Mouse (Mus musculus) CH12.LX (cell line): Measurements from ENCODE around the gene Ift46. TPM values are rescaled to one million over a fixed set of nuclear protein-coding genes. Genes with fewer than 3 reads are reported as not detected.

Experiments used
- DNase-seq: peaks from one replicate; pipeline ENCODE4 v3.0.0-alpha.2; 2013; ENCODE audit errors: extremely low read depth
- H3K27ac ChIP-seq: 2 replicates; pipeline ENCODE4 v1.5.1; 2012; ENCODE audit warnings: low read depth, mild to moderate bottlenecking, control low read depth, moderate library complexity; ENCODE audit not compliant: insufficient read depth
- H3K27me3 ChIP-seq: replicated peaks from 2 replicates; pipeline ENCODE3; 2012; ENCODE audit warnings: inconsistent platforms
- H3K36me3 ChIP-seq, 2 experiments: replicated peaks in 1 of 2; 2 replicates each; pipeline versions ENCODE3 to v1.6.1; 2012; ENCODE audit warnings: inconsistent platforms in 1 of 2, low read length in 1 of 2, mild to moderate bottlenecking in 1 of 2, mixed read lengths in 1 of 2, moderate library complexity in 1 of 2; ENCODE audit not compliant: control insufficient read depth in 1 of 2, insufficient read depth in 1 of 2
- H3K4me1 ChIP-seq, 2 experiments: 2 replicates each; pipeline ENCODE4 v1.6.1; 2012; ENCODE audit warnings: inconsistent platforms in 1 of 2, moderate library complexity in 1 of 2; ENCODE audit not compliant: insufficient read depth in 2 of 2, control insufficient read depth in 1 of 2
- H3K4me2 ChIP-seq: 2 replicates; pipeline ENCODE4 v1.6.1; 2012; ENCODE audit warnings: low read depth, mild to moderate bottlenecking, control low read depth; ENCODE audit not compliant: poor library complexity, insufficient read depth, severe bottlenecking
- H3K4me3 ChIP-seq, 3 experiments: fragments of 150-350 bp in 1 of 3; sonication (generic) in 1 of 3; replicated peaks in 1 of 3; 2 replicates each; pipeline versions ENCODE3 to v1.5.1; 2011 to 2012; ENCODE audit warnings: low read depth in 2 of 3, low read length in 2 of 3, mild to moderate bottlenecking in 2 of 3, moderate library complexity in 2 of 3, control low read depth in 1 of 3, improper control_type of control experiment in 1 of 3, inconsistent platforms in 1 of 3, mixed read lengths in 1 of 3; ENCODE audit not compliant: poor library complexity in 1 of 3
- H3K79me2 ChIP-seq: replicated peaks from 2 replicates; pipeline ENCODE4 v1.6.1; 2012; ENCODE audit warnings: mild to moderate bottlenecking, moderate library complexity; ENCODE audit not compliant: control insufficient read depth, poor library complexity, insufficient read depth, severe bottlenecking; ENCODE audit errors: extremely low read depth
- H3K9ac ChIP-seq: 2 replicates; pipeline ENCODE4 v1.6.1; 2012; ENCODE audit warnings: low read depth, mild to moderate bottlenecking, control low read depth, moderate library complexity; ENCODE audit not compliant: insufficient read depth
- H3K9me3 ChIP-seq: replicated peaks from 2 replicates; pipeline ENCODE3; 2012; ENCODE audit warnings: low read length, inconsistent platforms, mixed read lengths
- CHD1 ChIP-seq: IDR thresholded peaks from 2 replicates; pipeline ENCODE4 v1.6.1; 2012; ENCODE audit warnings: low read depth, low read length, improper control_type of control experiment, inconsistent platforms
- EP300 ChIP-seq: IDR thresholded peaks from 2 replicates; pipeline ENCODE4 v1.6.1; 2011; ENCODE audit warnings: low read length, improper control_type of control experiment
- ETS1 ChIP-seq: conservative IDR thresholded peaks from 2 replicates; pipeline ENCODE4 v1.6.1; 2012; ENCODE audit warnings: low read depth, mild to moderate bottlenecking, inconsistent platforms, low read length, improper control_type of control experiment, moderate library complexity
- GABPA ChIP-seq: IDR thresholded peaks from 2 replicates; pipeline ENCODE4 v1.6.1; 2012; ENCODE audit warnings: low read depth, low read length, improper control_type of control experiment, inconsistent platforms; ENCODE audit not compliant: insufficient replicate concordance
- JUND ChIP-seq: conservative IDR thresholded peaks from 2 replicates; pipeline ENCODE4 v1.6.1; 2011; ENCODE audit warnings: low read depth, low read length, improper control_type of control experiment
- MAX ChIP-seq: IDR thresholded peaks from 2 replicates; pipeline ENCODE4 v1.6.1; 2011; ENCODE audit warnings: low read length, improper control_type of control experiment
- MEF2A ChIP-seq: IDR thresholded peaks from 2 replicates; pipeline ENCODE4 v1.6.1; 2014; ENCODE audit warnings: low read depth, mild to moderate bottlenecking, inconsistent platforms, low read length, improper control_type of control experiment, borderline replicate concordance
- MXI1 ChIP-seq: IDR thresholded peaks from 2 replicates; pipeline ENCODE4 v1.6.1; 2011; ENCODE audit warnings: mild to moderate bottlenecking, low read depth, low read length, improper control_type of control experiment
- NELFE ChIP-seq: IDR thresholded peaks from 2 replicates; pipeline ENCODE4 v1.6.1; 2011; ENCODE audit warnings: low read depth, low read length, improper control_type of control experiment
- NRF1 ChIP-seq: IDR thresholded peaks from 2 replicates; pipeline ENCODE4 v1.6.1; 2014; ENCODE audit warnings: low read depth, mild to moderate bottlenecking, inconsistent platforms, low read length, improper control_type of control experiment, moderate library complexity
- PAX5 ChIP-seq: IDR thresholded peaks from 2 replicates; pipeline ENCODE4 v1.6.1; 2012; ENCODE audit warnings: low read length, inconsistent platforms, mixed read lengths
- POLR2A ChIP-seq: IDR thresholded peaks from 2 replicates; pipeline ENCODE4 v1.6.1; 2011; ENCODE audit warnings: low read depth, mild to moderate bottlenecking, improper control_type of control experiment, low read length
- RAD21 ChIP-seq: IDR thresholded peaks from 2 replicates; pipeline ENCODE4 v1.6.1; 2011; ENCODE audit warnings: low read depth, mild to moderate bottlenecking, low read length, improper control_type of control experiment, moderate library complexity
- RCOR1 ChIP-seq: conservative IDR thresholded peaks from 2 replicates; pipeline ENCODE4 v1.6.1; 2012; ENCODE audit warnings: low read depth, mild to moderate bottlenecking, inconsistent platforms, low read length, improper control_type of control experiment
- SMC3 ChIP-seq: IDR thresholded peaks from 2 replicates; pipeline ENCODE4 v1.6.1; 2011; ENCODE audit warnings: low read depth, low read length, improper control_type of control experiment
- TBP ChIP-seq: conservative IDR thresholded peaks from 2 replicates; pipeline ENCODE4 v1.6.1; 2011; ENCODE audit warnings: low read depth, low read length, improper control_type of control experiment
- TCF12 ChIP-seq: IDR thresholded peaks from 2 replicates; pipeline ENCODE4 v1.6.1; 2014; ENCODE audit warnings: low read depth, mild to moderate bottlenecking, inconsistent platforms, low read length, improper control_type of control experiment
- UBTF ChIP-seq: IDR thresholded peaks from 2 replicates; pipeline ENCODE4 v1.6.1; 2012; ENCODE audit warnings: low read depth, mild to moderate bottlenecking, inconsistent platforms, low read length, improper control_type of control experiment, moderate library complexity
- USF1 ChIP-seq: IDR thresholded peaks from 2 replicates; pipeline ENCODE4 v1.6.1; 2014; ENCODE audit warnings: low read depth, mild to moderate bottlenecking, inconsistent platforms, low read length, improper control_type of control experiment
- ZKSCAN1 ChIP-seq: IDR thresholded peaks from 2 replicates; pipeline ENCODE4 v1.6.1; 2012; ENCODE audit warnings: low read depth, inconsistent platforms, low read length, improper control_type of control experiment, borderline replicate concordance
- ZMIZ1 ChIP-seq: IDR thresholded peaks from 2 replicates; pipeline ENCODE4 v1.6.1; 2012; ENCODE audit warnings: low read depth, mild to moderate bottlenecking, inconsistent platforms, low read length, improper control_type of control experiment
- dilution Hi-C: fragments of 300-500 bp; cut with MboI; formaldehyde crosslinking; loops from 2 replicates; pipeline ENCODE4 v1.14.3; 2020; ENCODE audit warnings: low sequenced_read_pairs; ENCODE audit not compliant: extremely low pct_unique_long_range_greater_than_20kb, extremely low pct_ligation_motif_present
- in situ Hi-C: fragments of 300-500 bp; cut with MboI; formaldehyde crosslinking; loops from 3 replicates; pipeline ENCODE4 v1.14.3; 2019; ENCODE audit warnings: low sequenced_read_pairs, low pct_ligation_motif_present, low pct_unique_long_range_greater_than_20kb, mixed read lengths
- polyA plus RNA-seq: library from polyadenylated mRNA; unstranded; fragments of >175 nt; gene quantifications from 2 replicates; pipeline ENCODE4 v1.2.1, GENCODE M21; 2012; ENCODE audit warnings: low read depth; ENCODE audit not compliant: insufficient read length
- total RNA-seq, 2 experiments: library from RNA; depleted of rRNA; stranded (reverse); fragments of 300-350 nt in 1 of 2; fragments of >200 nt in 1 of 2; gene quantifications; 2 replicates each; pipeline ENCODE4 v1.2.3; 2012 to 2014

Ift46 gene
- total and polyA plus RNA-seq, 3 experiments: 49.8 to 80.0 (median 57.7) TPM

DNA sequence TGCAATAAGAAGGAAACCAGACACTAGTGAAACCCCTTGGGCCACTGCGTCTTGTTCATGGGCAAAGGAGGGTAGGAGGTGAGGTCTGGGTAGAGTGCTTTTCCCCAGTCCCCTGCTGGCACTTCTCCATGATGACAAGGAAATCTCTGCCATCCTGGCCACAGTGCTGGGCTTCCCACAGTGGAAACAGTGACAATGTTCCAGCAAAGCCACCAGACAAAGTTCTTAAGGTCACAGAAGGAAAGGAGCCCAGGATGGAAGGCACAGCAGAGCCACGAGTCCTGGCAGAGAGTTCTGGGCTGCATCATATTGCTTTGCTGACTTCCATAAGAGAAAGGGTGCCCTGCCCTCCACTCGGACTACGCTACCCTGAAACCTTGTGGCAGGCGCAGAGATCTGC is 37.8 kb downstream of the Ift46 start:
- in situ Hi-C loops: no loop called here

DNA sequence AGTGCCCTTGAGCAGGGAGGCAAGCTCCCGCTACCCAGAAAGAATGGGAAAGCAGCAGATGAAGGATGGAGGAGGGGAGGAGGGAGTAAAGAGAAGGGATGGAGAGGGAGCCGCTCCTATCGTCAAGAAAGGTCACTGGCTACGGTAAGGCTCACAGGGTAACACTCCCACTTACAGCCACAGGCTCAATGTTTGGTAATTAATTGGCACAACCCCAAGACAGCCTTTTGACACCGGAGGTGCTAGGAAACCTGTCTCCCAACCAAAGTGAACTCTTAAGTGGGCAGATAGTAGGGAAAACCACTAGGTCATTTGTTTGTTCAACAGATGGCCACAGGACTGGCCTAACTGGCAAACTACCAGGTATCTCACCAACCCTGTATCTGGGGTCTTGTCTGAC is 39.4 kb downstream of the Ift46 start:
- Histone ChIP-seq H3K4me2 (no peak overlapping the region), H3K4me3 (no peak overlapping the region), H3K27ac (no peak overlapping the region)
- no peak for TF ChIP-seq USF1
- TF ChIP-seq NRF1: no peak
- no peak for TF ChIP-seq MXI1
- no peak for TF ChIP-seq UBTF
- no peak for TF ChIP-seq SMC3
- TF ChIP-seq MAX: no peak
- no peak for TF ChIP-seq POLR2A
- no peak for TF ChIP-seq ZMIZ1
- TF ChIP-seq EP300: no peak
- TF ChIP-seq RAD21: no peak
- no peak for TF ChIP-seq TBP
- no peak for TF ChIP-seq PAX5
- no peak for TF ChIP-seq JUND
- TF ChIP-seq, all 38 proteins: peak for 0
- H3K36me3 ChIP-seq: peaks cover 68 to 76% of the 10 kb centered on the region in 2 experiments
- in situ Hi-C loops: no loop called here
- H3K9ac ChIP-seq: no peak overlapping the region
- no peaks in the 10 kb centered on the region for H3K79me2 ChIP-seq
- no peak for DNase-seq
- H3K4me1 ChIP-seq: peaks cover 0 to under 1% of the 10 kb centered on the region in 2 experiments; a peak in 1 of 4 replicates
- dilution Hi-C loops: no loop called here
- H3K27me3 ChIP-seq: no peaks in the 10 kb centered on the region
- no peaks in the 10 kb centered on the region for H3K9me3 ChIP-seq

More for the DNA sequence above, 37.8 kb downstream of the Ift46 start:
- no peaks in the 10 kb centered on the region for H3K79me2 ChIP-seq
- no peak overlapping the region for H3K9ac ChIP-seq
- H3K4me2 ChIP-seq: no peak overlapping the region
- H3K4me3 ChIP-seq: no peak overlapping the region
- no peak for TF ChIP-seq UBTF
- H3K27ac ChIP-seq: no peak overlapping the region
- no peaks in the 10 kb centered on the region for H3K27me3 ChIP-seq
- DNase-seq: no peak
- H3K36me3 ChIP-seq: peaks cover 55 to 61% of the 10 kb centered on the region in 2 experiments
- H3K9me3 ChIP-seq: no peaks in the 10 kb centered on the region
- dilution Hi-C loops: no loop called here
- peaks cover 0 to 17% of the 10 kb centered on the region in 2 experiments; a peak in 2 of 4 replicates for H3K4me1 ChIP-seq

DNA sequence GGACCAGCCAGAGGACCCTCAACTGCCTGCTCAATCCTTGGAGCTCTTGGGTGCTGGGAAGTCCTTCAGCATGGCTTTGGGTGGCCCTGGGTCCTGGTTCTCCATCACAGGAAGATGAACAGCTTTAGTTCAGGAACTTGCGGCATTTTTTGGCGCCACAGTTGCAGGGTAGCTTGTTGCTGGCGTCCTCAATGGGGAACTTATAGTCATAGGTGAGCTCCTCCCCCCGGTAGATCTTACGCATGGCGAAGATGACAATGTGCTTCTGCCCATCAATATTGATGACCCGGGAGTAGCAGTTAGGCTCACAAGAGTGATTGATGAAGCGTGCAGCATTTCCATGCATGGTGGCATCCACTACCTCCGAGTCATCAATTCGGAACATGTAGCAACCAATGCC is 40.1 kb downstream of the Ift46 start:
- no peaks in the 10 kb centered on the region for H3K79me2 ChIP-seq
- peaks cover 73 to 83% of the 10 kb centered on the region in 2 experiments for H3K36me3 ChIP-seq
- dilution Hi-C loops: no loop called here
- in situ Hi-C loops: no loop called here
- H3K27ac ChIP-seq: no peak overlapping the region
- TF ChIP-seq USF1 (no peak), TCF12 (no peak), MEF2A (no peak), NELFE (no peak), TBP (no peak), CHD1 (no peak), ETS1 (no peak), ZMIZ1 (no peak), NRF1 (no peak), POLR2A (no peak), ZKSCAN1 (no peak), RCOR1 (no peak), SMC3 (no peak), GABPA (no peak)
- no peaks in the 10 kb centered on the region for H3K27me3 ChIP-seq
- H3K4me1 ChIP-seq: no peaks in the 10 kb centered on the region
- no peak overlapping the region for H3K4me3 ChIP-seq
- H3K9ac ChIP-seq: no peak overlapping the region
- H3K4me2 ChIP-seq: no peak overlapping the region
- H3K9me3 ChIP-seq: no peaks in the 10 kb centered on the region
- DNase-seq: no peak
